Mouse (Mus musculus) embryo, embryonic 11 days (tissue): ENCODE measurements around the gene Mgst1.
A peak's percentile ranks its signal among the peaks of the same experiment; 100 is the strongest.

Experiments
- DNase-seq: peaks from one replicate; pipeline ENCODE4 v3.0.0-alpha.2; 2015

The Mgst1 gene

DNA sequence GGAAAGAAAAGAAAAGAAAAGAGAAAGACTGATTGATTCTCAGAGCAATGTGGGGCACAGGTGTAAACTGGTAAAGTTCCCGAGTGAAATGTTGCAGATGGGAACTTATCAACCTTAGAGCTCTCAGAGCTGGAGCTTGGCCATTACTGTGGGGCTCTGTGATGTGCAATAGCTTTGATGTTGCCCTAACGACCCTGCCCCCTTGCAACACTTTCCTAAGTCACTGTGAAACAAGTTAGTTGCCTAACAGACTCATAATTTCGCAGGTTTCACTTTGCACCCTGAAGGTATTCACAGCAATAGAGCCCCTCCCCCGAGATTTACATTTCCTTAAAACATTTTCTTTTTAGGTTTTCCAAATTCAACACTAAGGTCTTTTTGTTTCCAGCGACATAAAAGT is at the start of gene Mgst1:
Gene Mgst1 (plus strand): TSS at position 387 of the 400 bp plus-strand sequence.
- DNase-seq = no peak

DNA sequence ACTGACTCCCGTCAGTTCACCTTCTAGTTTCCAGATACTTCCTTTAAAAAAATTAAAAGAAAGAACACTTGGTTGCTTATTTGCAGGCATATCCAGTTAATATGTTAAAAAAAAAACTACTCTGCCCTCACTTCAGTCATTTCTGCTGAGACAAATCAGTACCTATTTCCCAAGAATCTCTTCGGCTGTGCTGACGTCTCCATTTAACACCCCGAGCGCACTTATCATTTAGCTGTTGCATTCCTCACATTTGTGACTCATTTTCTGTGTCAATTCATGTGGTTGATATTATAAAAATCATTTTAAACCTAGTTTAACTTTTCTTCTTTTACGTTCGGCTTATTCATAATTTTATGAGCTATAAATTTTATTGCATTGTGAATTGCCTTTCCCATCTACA is 47.7 kb upstream of the Mgst1 start:
- no peak for DNase-seq

DNA sequence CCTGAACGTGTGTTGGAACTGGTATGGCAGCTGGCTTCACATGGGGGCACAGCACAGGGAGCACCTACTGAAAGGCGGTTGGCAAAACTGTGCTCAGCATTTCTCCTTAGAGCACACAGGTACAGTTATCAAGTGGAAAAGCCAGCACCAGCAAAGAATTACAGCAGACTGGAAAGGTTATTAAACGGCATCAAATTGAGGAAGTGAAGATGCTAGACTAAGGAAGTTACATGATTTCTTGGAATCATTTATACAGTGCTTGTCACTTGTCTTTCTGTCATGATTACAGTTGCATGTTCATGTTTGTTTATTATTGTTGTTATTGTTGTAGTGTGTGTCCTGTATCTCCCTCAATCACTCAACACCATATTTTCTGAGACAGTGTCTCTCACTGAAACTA is 45.1 kb upstream of the Mgst1 start:
- DNase-seq = no peak

DNA sequence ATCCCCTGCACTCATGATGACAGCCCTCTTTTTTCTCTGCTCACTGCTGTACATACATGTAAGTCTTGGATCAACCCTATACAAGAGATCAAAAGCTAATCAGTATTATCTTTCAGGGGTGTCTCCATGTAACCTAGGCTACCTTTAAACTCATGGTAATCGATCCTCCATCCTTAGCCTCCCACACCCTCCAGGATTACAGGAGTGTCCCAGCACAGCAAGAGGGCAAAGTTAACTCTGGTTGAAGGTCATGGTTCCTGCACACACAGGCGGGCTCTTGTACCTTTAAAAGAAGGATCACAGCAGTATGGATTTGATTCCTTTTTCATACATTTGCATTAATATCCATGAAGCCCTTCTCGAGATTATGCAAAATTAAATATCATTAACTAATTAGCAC is 40.5 kb upstream of the Mgst1 start:
- no peak for DNase-seq

DNA sequence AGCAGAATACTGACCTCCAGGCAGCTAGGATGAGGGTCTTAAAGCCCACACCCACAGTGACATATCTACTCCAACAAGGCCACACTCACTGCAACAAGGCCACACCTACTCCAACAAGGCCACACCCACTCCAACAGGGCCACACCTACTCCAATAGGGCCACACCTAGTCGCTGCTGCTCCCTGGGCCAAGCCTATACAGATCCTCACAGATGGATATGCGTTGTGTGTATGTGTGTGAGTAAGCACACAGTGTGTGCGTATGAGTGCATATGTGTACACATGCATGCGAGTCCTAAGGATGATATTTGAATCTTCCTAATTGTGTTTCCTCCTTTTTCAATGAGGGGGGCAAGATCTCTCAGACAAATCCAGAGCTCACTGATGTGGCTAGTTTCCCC is 38.3 kb upstream of the Mgst1 start:
- DNase-seq = no peak

DNA sequence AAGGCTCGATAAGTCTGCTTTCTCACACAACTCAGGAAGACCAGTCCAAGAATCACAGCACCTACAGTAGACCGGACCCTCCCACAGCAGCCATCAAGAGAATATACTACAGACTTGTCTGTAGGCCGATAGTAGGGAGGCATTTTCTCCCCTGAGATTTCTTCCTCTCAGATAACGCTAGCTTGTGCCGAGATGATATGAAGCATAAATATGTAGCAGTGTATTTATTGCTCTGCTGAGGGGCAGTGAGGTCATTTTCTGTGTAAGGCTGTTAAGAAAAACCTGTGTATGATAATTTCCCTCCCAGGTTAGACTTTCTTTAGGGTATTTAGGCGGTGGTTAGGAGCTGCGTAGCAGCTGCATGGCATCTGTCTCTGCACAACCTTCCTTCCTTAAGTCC is 37.2 kb upstream of the Mgst1 start:
- no peak for DNase-seq

DNA sequence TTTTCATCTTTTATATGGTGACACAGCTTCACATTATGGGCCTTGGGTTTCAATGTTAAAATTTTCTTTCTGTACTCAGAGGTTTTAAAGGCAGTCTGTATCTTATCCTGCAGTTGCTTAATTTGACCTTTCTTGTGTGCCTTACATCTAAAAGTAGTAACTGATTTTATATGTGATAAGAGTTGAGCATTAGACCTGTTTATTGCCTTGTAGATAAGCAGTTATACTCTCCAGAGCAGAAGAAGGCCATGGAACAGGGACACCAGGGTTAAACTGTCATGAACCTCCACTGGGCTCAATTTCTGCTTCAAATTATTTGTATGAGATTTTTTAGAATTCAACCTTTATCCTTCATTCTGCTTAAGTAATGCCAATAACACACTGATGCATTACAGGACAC is 35.6 kb upstream of the Mgst1 start:
- no peak for DNase-seq

DNA sequence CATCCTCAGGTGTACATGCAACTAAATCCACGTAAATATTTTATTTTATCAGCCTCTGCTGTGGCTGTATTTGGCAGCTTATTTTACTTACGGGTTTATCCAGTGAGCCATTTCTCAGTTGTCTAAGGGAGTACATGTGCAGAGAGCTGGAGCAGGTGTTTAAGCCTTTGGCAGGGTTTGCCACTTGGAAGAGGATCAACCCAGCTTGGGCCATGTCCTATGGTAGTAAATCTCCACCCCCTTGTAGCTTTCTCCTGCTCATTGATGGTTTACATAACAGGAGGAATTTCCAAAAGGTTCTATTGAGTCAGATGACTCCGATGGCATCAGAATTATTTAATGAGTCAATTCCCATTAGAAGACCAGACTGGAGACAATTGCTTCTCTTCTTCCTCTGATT is 22.6 kb upstream of the Mgst1 start:
- no peak for DNase-seq

DNA sequence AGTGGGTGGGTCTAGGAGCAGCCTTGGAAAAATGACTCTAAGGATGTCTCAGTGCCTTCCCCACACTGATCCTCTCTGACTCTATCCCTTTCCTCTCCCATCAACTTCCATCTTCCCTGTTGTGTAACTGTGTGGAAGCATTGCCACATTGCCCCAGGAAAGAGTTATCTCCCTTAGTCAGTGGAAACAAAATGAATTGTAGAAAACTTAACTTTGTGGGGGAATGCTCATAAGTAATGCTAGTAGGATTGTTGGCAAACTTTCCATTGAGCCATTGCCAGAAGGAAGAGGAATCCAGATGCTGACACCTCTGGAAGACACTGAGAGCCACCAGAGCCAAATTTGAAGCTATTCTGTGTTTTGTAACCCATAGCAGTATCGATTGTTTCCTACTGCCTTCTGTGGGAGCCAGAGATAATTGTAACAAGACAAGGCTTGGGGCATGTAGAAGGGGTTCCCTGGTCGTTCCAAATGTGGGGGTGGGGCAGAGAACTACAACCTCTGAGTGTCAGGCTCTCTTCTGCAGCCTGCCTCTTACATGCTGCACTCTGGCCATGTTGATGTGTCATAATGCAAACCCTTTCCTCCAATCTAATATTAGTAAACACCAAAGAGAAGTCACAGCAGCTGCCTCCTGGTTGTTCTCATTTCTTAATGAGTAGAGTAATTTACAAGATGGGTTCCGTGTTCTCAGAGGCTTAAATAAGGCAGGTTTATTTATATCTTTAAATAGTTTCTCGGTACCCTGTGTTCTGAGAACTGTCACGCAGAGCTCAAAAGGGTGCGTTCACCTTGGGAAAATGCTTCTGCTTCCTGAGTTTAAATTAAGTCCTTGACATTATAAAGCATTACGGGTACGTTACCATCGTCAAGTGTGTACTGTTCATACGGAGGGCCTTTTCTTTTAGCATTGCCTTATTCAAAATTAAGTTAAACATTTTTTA is 11.5 kb upstream of the Mgst1 start:
- no peak for DNase-seq

DNA sequence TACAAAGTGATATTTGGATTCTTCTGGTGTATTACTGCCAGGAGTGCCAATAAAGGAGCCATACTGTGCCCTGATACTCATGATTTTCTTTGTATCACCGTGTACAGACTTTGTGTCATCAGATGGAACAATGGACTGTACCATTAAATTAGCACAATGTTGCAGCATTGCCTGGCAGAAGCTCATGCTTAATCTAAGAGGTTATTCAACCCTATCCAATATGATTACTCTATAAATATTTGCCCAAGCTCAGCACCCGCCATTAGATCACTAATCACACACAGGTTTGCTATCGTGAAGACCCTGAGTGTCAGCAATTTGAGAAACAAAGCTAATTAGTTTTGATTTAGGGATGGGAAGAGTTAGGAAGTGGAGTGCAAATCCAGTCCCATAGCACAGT is 9.6 kb upstream of the Mgst1 start:
- DNase-seq = no peak

DNA sequence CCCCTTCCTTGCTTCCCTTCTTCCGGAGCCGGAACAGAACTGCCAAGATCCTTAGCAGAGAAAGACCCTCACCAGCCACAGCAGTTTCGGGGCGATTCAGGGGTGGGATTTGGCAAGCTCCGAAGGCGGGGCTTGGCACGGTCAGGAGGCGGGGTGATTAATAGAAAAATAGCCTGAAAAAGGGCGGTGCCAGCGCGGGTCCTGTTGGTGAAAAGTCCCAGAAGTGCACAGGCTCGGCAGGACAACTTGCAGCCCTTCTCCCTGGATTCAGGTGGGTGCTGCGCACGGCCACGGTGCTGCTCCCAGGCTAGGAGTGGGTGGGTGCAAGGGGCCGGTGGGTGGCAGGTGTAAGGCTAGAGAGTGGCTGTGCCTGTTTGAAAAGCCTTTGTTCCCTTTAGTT is 220 bp downstream of the Mgst1 start:
- DNase-seq = peak; percentile 90

DNA sequence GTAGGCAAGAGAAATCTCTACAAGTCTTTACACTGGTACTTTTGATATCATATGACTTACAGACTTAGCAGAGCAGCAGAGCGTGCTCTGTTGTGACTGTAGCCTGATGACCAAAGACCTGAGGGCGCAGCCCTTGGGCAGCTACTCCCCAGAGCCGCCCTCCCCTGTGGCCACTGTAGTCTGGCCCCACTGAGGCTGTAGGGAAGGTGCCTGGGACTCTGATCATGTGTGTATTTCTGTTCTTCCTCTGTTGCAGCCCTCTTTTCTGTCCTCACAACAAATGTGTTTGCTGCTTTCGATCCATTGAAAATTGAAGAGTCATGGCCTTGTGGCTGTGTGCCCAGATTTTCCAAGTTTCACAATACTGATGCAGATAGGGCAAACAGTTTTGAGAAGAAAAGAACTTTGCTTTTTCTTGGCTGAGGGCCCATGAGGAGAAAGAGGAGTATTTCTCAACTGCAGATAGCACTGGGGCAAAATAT is 1.0 kb downstream of the Mgst1 start:
- DNase-seq = no peak

DNA sequence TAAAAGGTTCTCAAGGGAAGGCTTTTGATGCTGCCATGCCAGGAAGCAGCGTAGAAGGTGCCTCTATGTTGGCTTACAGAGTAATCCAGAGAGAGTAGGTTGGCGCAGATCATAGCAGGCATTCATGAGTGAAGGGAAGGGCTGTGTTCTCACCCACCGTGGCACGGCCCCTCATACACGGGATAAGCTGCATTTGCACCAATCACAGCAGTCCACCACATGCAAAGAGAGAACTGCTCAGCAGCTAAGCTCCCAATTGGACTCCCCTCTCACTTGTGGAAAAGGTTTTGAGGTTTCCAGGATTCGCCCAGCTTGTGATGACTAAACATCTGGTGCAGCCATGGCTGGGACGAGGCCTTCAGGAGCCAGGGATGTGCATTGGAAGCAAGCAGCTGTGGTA is 2.5 kb downstream of the Mgst1 start:
- DNase-seq = no peak

DNA sequence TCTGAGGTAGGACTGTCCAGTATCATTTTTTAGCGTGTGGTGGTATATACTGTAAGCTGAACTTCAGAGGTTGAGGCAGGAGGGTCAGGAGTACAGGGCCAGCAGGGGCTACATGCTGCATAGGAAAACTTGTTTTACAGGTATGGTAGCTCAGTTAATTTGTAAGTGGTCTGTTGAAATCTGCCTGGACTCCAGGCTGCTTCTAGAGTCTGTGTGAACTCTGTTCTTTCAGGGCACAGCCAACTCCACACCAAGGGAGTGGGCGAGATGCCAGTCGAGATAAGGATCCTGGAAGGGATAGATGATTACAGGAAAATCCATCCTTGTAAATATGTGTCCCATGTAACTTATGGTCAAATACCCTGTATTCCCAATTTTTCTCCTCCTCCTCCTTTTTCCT is 3.3 kb downstream of the Mgst1 start:
- no peak for DNase-seq

DNA sequence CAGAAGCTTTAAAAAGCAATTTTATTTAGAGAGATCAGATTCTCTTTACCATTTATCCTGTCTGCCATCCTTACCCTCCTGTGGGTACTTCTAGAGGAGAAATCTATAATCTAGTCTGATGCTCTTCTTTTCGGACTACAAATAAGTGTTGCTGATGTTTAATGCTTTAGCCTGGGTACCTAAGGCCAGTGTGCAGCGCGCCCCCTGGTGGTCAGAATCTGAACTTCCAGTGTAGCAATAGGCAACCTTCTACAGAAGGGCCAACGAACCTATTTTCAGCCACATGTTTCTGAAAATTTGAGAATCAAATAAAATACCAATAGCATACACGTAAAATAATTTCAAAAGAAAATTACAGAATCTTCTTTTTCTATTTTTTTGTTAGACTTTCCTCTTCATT is 13.0 kb downstream of the Mgst1 start:
- peak; percentile 75 for DNase-seq

DNA sequence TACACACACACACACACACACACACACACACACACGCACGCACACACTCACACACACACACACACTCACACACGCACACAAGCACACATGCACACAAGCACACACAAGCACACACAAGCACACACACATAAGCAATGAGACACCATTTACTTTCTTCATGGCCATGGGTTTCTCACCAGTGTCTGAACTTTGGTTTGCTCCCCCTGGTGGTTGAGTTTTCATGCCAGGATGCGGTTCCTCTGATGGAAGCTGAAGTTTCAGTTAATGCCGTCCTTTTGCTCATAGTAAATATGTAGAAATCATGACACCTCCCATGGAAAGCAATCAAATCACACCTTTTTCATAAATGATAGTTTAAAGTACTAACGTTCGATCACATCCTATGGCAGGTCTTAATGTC is 23.8 kb downstream of the Mgst1 start:
- peak; percentile 72 for DNase-seq

DNA sequence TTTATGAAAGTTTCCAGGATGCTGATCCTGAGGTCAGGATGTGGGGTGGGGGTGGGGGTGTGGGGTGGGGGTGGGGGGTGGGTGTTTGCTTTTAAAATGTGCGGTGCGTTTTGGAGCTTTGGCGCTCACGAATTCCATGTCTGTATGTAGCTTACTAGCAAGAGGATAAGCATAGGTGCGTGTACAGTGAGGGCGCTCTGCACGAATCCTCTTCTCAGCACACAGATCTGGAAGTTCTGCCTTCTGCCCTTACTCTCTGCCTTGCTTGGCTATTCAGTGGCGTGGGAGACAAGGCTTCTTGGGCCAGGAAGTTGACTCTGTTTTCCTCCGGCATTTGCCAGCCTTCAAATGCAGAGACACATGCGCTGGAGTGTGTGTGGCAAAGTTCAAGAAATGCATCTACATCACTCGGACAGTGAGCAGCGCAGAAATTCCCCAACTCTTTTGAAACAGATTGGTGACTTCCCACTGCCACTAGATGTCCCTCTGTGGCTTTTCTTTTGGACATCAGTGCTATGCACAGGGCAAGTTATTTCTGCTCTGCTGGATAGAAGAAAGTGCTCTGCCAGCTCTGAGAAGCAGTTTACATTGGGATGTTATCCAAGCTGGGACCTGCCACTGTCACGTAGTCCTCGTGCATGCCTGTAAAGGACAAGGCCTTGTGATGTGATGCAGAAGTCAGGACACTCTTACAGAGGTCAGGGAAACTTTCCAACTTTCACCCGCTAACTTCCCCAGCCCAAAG is 31.5 kb downstream of the Mgst1 start:
- peak; percentile 66 for DNase-seq
